Mouse (Mus musculus) heart, postnatal 0 days (tissue): ENCODE results near the gene Morn1.

ENCODE experiments used
- CTCF ChIP-seq: IDR thresholded peaks from 2 replicates; pipeline ENCODE4 v1.5.1; 2016; ENCODE audit warnings: antibody characterized with exemption, control low read depth, low read depth
- EP300 ChIP-seq: IDR thresholded peaks from 2 replicates; pipeline ENCODE4 v1.6.1; 2016; ENCODE audit warnings: antibody characterized with exemption, low read depth

- TF ChIP-seq CTCF (no peak), EP300 (no peak)
Observed at GRCm38 (mm10) chr4:155163320-155163651, 76.9 kb downstream of the Morn1 start.
